Mouse (Mus musculus) thymus, adult 18-20 months (tissue): ENCODE data around the gene Grik5.

Experiments used
- DNase-seq, 2 experiments: peaks; one replicate each; pipeline ENCODE4 v3.0.0; 2022; ENCODE audit warnings: mixed read lengths in 2 of 2

Grik5 gene

DNA sequence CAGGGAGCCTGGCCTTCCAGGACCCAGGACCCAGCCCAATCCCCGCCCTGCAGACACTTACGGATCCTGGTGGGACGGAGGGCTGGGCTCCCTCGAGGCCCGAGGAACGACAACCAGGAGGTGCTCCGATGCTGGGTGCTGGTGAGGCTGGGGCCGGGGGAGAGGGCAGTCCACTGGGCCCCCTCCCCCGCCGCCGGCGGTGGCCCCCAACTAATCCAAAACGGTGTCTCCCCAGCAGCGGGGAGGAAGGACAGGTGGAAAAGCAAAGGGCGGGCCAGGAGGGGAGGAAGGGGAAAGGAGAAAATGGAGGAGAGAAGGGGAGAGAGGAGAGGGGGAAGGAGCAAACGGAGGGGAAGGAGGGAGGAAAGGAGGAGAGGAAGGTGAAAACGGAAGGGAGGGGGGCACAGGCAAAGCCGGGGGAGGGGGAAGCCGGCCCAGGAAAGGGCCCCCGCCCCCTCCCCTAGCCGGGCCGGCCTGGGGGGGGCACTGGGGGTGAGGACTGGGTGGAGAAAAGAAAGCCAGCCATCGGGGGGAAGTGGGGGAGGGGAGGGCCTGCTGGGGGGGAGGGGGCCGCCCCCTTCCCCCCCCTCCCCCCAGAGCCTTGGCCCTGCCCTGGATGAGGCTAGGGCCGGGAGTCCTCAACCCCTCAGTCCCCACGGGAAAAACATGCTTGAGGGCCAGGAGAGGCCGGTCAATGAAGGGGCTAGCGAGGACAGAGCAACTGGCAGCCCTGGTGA is at the start of gene Grik5, which contains the start of gene Zfp574:
Gene Grik5, minus strand, starts transcription at position 368 of the 737 bp plus-strand sequence.
Gene Zfp574, plus strand, starts transcription at position 589 of the 737 bp plus-strand sequence.
- no peak for DNase-seq

DNA sequence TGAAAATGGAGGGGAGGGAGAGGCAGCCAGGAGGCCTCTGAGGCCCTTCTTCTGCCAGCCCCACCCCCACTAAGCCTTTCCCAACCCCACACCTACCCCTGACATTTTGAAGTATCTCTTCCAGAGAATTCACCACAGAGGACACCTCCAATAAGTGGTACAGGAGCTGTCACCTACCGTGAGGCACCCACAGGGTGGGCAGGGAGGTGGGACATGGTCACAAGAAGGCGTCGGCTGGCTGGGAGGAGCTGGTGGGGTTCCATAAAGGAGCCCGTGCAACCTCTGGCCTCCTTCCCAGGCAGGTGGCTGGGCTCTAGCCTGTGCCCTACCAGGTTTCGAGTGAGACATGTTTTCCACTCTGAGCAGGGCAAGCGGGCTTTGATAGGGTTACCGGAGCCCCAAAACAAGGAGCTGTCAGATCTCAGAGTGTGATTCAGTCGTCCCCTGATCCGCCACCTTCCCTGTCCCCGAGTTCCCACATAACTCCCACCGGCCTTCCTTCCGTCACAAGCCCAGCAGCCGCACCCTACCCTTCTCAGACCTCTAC is 49.2 kb upstream of the Grik5 start:
- DNase-seq, result no peak

DNA sequence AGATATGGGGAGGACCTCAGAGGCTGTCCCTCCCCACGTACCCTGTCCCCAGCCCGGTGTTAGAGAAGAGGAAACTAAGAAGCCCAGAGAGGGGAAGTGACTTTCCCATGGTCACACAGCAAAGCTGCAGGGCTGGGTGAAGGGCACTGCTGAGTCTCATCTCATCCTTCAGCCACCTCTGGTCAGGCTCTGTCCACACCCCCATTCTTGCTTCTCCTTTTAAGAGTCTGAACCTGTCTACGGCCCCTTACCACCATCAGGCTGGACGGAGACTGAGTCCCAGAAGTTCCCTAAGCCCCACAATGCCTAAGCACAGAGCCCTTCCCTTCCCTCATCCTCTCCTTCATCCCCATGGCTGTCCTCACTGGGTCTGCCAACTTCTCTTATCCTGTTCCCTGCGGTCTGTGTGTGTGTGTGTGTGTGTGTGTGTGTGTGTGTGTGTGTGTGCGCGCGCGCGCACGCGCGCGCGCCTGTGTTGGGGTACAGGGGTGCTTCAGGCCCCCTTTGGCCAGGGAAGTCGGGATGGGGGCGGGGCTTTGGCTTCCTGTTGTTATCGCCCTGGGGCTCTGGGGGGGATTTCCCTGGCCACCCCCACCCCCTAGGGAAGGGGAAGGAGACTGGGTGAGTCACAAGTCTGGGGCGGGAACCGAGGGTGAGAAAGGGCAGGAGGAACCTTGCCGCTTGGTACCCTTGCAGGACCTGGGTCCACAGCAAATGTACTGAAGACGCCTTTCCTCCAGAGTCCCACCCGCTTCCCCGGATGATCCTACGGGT is 48.1 kb upstream of the Grik5 start:
- DNase-seq, result peak; percentile 37 to 54

DNA sequence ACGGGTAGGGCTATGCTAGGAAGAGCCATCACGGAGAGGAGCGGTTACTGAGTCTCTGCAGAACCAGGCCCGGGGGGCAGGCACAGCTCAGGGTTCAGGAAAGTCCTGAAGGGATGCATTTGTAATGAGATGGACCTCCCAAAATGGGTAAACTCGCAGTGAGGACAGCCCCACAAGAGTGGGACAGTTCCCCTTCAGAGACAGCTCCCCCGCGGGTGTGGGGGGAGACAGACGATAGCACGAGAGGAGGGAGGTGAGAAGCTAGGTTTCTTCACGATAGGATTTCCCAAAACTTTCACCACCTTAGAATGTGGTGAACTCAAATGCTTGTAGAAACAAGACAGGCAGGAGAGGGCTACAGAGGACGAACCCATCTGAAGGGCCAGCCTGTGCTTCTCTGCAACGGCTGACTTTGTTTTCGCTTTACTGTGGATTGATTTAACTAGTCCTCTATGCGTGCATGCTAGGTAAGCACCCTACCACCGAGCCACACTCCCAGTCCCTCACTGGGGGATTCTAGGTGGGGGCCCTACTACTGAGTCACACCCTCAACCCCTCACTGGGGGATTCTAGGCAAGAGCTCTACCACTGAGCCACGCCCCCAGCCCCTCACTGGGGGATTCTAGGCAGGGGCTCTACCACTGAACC is 40.9 kb upstream of the Grik5 start:
- no peak for DNase-seq

DNA sequence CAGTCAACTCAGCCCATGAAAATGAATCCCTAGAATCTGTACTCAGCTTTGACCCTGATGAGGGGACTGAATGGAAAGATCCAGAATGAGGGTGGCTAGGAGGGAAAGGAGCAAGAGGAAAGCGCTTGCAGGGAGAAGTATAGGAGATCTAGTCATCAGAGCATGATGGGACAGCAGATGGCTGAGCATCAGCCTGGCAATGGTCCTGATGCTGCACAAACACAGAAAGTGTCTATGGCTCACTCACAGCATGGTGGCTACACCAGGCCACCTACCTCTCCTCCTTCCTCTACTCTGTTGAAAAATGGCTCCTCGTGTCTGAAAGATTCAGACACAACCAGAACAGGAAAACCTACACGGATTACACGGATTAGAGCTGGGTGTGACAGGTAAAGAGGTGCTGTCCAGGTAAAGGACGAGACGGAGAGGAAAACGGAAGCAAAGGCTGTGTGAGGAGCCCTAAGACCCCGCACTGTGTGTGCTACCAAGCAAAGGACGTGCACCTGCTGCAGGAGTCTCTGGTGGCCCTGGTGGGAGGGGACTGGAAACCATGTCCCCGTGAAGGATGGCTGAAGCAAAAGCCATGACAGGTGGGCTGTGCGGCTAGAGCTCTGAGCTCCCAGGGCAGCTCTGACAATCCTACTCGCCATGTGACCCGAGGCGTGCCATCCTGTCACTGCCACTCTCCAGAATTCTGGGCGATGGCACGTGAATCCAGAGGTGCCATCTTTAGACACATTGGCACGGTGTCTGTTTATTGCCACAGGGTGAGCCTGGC is 40.2 kb upstream of the Grik5 start:
- DNase-seq, result no peak

DNA sequence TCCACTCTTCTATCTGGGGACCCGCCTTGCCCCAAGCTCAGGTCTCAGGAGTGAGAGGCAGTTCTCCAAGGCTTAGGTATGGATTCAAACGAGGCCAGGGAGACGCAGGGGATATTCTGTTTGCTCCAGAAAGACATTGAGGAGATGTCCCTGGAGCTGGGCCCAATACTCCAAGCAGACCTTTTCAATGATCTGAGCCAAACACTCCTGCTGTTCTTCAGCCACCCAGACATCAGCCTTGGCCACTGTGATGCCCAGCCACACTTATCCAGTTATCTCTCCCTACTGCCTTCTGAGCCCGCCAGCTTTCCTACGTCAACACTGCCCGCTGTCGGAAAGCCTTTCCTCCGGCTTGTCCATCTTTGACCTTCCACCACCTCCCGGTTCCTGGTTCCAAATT is 38.2 kb upstream of the Grik5 start:
- no peak for DNase-seq

DNA sequence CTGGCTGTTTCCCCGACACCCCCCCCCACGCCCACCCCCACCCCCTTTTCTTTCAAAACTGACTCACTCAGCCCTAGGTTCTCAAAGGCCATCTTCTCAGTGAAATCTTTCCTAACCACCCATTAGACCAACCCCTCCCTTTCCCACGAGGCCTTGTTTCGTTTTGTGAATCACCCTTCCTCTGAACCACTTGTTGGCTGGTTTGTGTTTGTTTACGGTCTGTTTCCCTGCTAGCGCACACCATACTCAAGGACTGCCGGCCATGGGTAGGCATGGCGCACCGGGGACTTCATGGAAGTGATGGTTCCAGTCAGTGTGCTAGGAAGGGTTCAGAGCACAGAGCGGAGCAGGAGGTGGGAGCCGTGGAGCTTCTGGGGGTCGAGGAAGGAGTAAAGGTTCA is 37.2 kb upstream of the Grik5 start:
- no peak for DNase-seq

DNA sequence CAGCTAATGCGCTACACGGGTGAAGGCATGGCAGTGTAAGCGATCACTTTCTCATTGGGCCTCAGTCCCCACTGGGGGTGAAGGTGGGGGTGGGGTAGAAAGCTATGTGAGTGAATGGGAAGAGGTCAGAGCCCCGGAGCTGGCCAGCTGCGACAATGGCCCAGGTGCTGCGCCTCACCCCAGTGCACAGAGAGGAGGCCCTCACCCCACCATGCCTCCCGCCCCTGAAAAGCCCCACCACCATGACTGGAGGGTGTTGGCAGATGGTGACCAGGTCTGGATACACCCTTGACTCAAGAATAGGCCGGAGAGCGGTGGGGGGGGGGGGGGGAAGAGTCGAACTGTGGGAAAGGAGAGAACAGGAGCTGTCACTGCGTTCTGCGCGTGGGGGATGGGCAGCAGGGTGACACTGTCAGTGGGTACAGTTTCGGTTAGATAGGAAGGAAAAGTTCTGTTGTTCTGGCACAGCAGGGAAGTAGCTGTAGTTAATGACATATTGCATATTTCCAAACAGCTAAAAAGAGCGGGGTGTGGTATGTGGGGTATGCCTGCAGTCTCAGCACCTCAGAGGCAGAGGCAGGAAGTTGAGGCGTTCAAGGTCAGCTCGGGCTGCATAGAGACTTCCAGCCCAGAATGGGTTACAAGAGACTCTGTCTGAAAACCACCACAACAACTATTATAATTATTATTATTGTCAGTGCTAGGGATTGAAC is 34.8 kb upstream of the Grik5 start:
- DNase-seq, result no peak

DNA sequence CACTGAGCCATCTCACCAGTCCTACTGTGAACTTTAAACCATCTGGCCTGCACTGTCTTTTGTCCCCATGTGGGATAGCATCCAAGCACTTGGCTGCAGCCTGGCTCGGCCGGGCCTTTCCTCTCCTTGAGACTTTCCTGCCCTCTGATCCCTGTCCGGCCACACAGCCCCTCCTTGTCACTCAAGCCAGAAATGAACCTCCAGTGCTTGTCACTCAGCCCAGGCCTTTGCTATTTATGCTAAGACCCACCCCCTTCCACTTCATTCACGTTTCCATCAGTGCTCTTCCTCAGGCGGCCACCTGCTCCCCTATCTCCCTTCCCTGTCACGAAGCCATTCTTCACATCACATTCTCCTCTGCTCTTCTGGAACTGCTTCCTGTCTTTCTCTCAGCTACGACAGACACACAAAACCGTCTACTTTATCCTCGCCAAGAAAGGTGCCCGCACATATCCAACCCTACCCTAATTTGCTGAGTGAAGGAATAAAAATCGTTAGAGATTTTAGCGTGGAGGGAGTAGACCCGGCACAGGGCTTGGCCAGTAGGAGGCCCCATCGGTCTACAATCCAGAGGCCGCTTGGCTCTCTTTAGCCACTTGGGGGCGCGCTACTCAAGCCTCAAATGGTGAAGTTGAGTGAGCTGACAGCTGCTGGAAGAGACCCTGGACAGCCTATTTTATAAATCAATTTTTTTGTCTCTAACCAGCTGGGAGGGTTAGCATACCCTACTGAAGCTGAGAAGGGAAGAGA is 33.4 kb upstream of the Grik5 start:
- peak; percentile 43 to 54 for DNase-seq

DNA sequence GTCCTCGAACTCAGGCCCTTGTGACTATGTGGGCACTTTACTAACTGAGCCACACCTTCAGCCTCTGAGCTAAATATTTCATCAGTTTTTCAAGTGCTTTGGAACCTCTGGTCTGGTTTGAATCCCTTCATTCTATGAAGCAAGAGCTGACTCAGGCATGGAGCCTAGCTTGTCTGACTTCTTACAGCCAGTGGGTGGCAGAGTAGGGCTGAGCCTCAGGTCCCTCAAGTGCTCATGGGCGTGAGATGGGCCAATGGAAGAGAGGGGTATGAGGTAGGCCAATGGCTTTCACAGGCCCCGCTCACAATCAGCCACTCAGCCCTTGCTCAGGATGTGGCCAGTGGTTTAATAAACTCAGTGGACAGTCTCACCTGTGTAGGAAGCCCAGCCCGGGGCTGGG is 27.4 kb upstream of the Grik5 start:
- DNase-seq, result no peak

DNA sequence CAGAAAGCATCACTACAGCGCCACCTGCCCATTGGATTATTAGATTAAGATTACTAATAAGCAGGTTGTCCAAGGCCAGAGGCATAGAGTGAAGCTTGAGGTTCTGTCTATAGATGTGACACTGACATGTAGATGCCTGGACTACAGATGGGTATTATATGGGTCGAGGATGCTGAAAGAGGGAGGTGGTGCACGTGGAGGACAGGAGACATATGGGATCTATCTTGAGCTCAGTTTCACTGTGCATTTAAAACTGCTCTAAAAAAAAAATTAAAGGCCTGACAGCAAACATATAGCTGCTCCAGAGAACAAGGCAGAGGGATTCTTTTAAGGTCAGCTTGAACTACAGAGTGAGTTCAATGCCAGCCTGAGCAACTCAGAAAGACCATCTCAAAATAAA is 26.0 kb upstream of the Grik5 start:
- DNase-seq, result no peak

DNA sequence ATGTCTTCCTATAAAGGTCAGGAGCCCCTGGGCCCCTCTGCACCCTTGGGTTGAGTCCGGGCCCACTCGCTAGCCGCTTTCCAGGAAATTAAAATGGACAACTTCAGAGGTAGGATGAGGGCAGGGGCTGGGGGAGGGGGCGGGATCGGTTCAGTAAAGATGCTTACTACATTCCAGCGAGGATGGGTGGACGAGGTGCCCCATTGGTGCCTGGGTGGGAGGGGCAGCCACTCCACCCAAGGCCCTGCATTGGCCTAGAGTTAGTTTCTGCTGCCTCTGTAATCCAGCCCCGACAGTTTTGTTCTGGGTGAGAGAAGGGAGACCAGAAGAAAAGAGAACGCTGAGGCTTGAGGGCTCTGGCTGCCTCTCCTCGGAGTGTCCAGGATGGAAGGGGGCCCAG is 17.7 kb upstream of the Grik5 start:
- DNase-seq, result no peak

DNA sequence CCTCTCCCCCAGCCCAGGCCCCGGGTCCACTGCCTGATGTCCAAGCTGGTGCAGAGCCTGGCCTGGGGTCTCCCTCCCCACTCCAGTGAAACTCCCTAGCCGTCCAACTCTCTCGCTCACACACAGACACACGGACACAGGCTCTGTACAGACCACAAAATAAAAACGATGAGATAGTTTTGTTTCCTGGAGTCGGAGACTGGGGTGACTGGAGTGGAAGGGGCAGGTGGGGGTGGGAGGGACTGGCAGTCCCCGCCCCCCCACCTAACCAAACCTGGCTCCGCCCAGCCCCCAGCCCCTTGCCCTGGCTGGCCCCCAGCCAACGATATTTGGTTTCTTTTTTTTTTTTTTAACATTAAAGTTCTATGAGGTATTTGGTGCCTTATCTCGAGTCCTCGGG is 16.8 kb upstream of the Grik5 start:
- no peak for DNase-seq

DNA sequence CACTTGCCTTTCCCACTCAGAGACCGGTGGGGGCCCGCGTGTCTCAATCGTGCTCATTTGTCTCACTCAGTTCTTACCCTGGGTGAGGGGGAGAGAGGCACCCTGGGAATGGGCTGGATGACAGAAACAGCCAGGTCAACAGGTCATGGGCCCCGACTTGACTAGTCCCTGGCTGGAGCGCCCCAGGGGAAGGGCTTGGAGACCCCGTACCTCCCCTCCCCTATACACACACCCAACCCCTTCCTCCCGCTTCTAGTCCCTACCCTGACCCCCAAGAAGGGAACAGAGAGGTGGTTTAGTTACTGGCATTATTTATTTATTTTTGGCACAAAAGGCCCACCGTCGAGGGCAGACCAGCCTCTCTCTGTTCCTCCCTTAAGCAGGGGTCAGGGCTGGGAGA is 16.4 kb upstream of the Grik5 start:
- no peak for DNase-seq

DNA sequence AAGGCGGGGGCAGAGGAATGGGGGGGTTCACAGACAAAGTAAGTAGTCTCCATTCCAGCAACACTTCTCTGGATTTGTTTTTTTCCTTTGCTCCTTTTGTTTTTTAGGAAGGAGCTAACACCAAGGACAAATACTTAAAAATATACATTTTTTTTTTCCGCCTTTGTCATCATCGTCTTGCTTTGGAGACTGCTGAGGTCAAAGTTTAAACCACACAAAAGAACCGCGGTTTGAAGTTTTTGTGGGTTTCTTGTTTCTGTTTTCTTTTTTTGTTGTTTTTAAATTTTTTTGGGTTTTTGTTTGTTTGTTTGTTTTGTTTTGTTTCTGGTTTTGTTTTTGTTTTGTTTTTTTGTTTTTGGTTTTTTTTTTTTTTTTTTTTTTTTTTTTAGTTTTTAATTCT is 15.8 kb upstream of the Grik5 start:
- no peak for DNase-seq

DNA sequence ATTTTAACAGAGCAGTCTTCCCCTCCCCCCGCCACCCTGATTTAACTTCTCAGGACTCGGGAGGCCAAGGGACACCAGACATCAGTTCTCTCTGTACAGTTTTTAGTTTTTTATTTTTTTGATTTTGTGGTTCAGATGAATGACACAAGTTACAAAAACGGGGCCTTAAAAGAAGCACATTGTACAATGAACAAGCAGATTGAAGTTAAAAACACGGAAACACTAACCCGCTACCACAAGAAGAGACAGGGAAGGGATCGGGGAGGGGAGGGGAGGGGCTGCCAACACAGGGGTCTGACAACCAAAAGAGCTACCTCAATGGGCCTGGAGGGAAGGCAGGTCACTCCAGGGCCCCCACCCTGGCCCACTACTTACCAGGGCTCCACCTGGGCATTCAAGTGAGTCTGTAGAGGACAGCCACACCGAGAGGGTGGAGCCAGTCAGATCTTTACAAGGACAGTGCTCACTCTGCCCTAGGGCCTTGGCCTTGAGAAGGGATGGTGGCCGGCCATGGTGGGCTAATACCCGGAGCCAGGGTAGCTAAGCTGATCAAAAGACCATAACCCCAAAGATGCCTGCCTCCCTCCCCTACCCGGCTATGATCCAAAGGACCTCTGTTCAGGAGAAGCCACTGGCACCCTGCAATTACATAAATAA is 15.2 kb upstream of the Grik5 start:
- DNase-seq, result no peak

DNA sequence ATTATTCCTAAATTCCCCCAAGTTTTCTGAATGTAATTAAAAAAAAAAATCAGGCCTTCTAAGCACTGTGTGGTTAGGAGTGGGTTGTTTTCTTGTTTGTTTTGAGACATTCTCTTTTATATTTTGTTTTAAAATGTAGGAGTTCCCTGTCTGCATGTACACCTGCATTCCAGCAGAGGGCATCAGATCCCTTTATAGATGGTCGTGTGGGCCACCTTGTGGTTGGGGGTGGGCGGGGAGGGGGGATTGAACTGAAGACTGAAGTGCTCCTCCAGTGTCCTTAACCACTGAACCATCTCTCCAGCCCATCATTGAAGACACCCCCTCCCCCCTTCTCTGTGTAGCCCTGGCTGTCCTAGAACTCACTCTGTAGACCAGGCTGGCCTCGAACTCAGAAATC is 14.5 kb upstream of the Grik5 start:
- DNase-seq, result no peak

DNA sequence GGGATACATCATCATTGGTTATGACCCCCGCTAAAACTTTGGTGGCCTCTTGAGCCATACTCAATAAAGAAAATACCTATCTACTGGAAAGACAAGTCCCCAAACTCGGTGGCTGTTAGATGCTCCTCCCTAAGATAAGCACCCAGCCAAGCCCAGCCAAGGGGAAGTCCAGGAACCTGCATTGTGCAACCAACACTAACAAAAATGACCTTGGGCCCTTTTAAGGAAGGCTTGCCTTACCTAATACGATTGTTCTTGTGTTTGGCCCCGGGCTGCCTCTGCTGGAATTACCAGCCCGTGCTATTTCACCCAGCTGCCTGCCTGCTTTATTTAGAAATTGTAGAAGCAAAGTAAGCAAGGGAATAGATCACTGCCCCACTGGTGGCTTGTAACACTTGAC is 12.5 kb upstream of the Grik5 start:
- DNase-seq, result no peak

DNA sequence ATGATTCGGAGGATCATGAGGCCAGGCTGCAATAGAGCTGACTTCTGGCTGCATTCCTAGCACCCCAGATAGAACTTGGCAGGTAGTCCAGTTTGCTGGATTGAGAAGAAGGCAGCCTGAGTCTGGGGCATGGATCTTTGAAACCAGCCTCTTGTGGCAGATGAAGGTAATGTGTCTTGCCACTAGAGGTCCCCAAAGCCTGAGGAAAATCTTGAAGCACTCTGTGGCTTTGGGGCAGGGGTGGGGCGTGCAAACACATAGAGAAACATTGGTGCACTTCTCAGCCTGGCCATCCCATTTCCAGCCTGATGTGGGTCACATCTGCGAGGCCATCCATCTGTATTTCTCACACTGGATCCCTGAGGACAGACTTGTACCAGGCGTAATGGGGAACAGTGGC is 10.4 kb upstream of the Grik5 start:
- no peak for DNase-seq

DNA sequence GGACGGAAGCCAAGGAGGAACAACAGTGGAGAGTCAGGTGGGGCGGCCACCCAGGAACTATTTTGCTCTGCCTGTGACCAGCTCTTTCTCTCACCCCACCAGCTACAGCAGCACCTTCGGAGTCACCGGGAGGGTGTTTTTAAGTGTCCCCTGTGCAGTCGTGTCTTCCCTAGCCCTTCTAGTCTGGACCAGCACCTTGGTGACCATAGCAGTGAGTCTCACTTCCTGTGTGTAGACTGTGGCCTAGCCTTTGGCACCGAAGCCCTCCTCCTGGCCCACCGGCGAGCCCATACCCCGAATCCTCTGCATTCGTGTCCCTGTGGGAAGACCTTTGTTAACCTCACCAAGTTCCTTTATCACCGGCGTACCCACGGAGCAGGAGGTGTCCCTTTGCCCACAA is 8.3 kb upstream of the Grik5 start:
- DNase-seq, result no peak

DNA sequence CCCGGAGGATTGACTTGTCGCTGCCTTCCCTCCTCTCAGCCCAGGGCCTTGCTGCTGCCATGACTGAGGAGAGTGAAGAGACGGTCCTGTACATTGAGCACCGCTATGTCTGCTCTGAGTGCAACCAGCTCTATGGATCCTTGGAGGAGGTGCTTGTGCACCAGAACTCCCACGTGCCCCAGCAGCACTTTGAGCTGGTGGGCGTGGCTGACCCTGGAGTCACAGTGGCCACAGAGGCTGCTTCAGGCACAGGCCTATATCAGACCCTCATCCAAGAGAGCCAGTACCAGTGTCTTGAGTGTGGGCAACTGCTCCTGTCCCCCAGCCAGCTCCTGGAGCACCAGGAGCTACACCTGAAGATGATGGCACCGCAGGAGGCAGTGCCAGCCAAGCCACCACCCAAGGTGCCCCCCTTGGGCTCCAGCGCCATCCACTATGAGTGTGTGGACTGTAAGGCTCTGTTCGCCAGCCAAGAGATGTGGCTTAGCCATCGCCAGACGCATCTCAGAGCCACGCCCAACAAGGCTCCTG is 7.4 kb upstream of the Grik5 start:
- no peak for DNase-seq
